Mouse (Mus musculus) megakaryocyte-erythroid progenitor cell, adult 5-6 weeks (primary cell): Measurements from ENCODE around the gene Lancl2. TPM values are rescaled to one million over a fixed set of nuclear protein-coding genes. Genes with fewer than 3 reads are reported as not detected.

Source experiments
- ATAC-seq: replicated peaks from 2 replicates; pipeline ENCODE4 v1.8.0; 2016; ENCODE audit warnings: mild to moderate bottlenecking, inconsistent platforms; ENCODE audit not compliant: severe bottlenecking, poor library complexity, low FRiP score, low TSS enrichment
- total RNA-seq, 2 experiments: library from RNA; stranded (forward) in 1 of 2; stranded (reverse) in 1 of 2; fragments of 200-1000, 215-1000 nt in 1 of 2; fragments of >200 nt in 1 of 2; fragmentation: Nextera tagmentation in 1 of 2; gene quantifications; 2 replicates each; pipeline ENCODE4 v1.2.3; 2014 to 2017

The Lancl2 gene
- total RNA-seq (2014; fragmentation: Nextera tagmentation) (27.4 and 34.8 TPM in 2 replicates), total RNA-seq (2017) (43.6 and 52.4 TPM in 2 replicates)

DNA sequence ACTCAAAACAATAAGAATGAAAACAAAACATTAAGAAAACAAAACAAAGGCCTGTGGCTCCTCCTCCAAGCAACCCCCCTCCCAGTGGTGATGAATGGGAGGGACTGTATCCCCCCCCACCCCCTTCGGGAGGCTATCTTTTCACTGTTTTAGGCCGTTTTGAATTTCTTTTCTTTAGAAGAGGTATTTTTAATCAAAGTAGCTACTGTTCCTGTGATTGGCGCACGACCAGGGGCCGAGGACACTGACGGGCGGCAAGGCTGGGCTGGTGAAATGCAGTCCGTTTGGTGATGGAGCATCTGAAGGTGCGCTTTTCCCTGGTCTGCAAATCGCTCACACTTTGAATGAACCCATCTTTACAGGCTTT is at the start of gene Lancl2:
Lancl2 (plus strand) TSS at position 165 of the 367 bp plus-strand sequence.
- peak; percentile 36 for ATAC-seq

DNA sequence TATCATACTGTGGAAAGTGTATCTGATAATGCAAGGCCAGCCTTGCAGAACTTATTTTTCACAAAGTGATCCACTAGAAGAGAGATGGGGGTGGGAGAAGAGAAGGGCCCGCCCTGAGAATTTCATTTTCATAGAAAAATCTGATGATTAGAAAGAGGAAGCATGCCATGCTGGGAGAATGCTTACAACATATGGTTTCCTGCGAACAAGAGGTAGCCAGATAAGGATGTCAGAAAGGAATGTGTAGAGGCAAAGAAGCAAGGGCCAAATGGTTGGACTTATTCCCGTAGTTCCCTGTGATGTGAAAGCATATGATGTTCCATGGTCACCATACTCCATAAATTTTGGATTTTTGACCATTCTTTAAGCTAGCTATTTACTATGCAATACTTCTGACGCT is 41.0 kb upstream of the Lancl2 start:
- no peak for ATAC-seq

DNA sequence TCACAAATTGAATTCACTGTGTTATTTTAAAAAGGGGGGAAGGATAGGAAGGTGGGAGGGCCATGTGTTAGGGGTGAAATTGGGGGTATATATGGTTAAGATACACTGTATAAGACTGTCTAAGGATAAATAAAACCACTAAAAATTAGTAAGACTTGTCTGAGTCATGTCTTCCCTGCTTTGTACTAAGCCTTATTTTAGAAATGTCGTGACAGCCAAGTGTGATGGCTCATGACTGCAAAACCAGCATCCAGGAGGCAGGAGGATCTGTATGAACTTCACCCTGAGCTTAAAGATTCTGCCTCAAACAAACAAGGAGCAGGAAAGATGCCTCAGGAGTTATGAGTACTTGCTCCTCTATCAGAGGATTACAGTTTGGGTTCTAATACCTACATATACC is 18.2 kb upstream of the Lancl2 start:
- ATAC-seq: no peak

DNA sequence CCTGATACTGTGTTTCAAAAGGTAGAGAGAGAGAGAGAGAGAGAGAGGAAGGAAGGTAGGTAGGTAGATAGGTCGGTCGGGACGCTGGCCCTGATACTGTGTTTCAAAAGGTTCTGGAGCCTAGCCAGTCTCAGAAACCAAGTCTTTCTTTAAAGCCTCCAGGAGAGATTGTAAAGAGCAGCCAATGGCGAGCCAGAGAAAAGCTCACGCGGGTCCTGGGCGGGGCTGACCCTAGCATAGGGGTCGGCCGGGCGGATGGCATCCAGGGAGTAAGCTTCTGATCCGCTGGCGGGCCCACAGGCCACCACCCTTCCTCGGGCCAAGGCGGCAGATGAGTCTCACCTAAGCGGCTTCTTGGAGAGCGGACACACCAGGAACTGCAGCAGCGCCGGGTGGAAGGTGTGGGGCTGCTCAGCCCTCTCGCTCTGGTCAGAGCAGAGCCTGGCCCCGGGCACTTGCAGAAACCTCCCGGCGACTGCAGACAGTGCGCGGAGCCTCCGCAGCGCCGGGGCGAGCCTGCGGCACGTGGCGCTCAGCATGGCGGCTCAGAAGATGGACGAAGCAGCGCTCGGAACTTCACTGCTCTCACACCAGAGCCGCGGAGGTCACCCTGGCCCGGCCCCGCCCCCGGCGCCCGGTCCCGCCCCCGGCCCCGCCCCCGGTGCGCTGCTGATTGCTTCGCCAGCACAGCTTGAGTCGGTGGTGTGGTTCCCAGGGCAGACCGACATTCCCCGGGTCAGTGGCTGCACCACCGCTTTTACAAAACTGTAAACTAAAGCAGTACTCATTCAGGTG is 10.7 kb upstream of the Lancl2 start, which contains the start of gene Pyurf:
Pyurf (minus strand) TSS at position 612 of the 795 bp plus-strand sequence.
- peak; percentile 99 for ATAC-seq

DNA sequence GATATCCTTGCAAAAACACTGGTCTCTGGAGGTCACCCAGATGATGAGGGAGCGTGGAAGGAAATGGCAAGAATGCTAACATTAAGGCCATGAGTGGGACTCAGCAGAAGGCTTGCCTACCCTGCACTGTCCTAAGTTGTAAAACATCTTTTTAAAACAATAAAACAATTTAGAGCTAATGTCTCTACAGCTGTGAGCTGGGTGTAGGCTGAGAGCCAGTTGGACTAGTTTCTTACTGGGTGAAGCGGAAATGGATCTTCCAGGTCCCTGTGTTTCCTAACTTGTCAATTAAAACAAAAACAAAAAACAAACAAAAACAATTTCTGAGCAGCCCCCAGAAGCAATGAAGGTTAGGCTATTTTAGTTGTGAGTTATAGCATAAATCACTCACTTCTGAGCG is 9.2 kb upstream of the Lancl2 start:
- no peak for ATAC-seq

DNA sequence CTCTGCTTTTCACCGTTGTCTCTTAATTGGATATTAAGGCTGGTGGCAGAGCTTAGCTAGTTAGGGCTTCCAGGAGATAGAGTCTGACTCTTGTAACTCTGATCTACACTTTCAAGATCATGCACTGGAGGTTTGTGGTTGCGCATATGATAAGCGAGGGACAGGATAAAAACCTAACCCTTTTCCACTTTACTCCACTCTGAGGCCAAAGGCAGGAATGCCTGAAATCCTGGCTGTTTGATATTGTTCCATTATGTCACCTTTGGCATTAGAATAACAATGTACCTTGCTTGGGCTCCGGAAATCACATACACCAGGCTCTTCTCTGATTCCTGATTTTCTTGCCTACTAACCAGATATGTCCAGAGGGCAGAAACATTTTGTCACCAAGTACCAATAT is 654 bp upstream of the Lancl2 start:
- ATAC-seq: no peak

DNA sequence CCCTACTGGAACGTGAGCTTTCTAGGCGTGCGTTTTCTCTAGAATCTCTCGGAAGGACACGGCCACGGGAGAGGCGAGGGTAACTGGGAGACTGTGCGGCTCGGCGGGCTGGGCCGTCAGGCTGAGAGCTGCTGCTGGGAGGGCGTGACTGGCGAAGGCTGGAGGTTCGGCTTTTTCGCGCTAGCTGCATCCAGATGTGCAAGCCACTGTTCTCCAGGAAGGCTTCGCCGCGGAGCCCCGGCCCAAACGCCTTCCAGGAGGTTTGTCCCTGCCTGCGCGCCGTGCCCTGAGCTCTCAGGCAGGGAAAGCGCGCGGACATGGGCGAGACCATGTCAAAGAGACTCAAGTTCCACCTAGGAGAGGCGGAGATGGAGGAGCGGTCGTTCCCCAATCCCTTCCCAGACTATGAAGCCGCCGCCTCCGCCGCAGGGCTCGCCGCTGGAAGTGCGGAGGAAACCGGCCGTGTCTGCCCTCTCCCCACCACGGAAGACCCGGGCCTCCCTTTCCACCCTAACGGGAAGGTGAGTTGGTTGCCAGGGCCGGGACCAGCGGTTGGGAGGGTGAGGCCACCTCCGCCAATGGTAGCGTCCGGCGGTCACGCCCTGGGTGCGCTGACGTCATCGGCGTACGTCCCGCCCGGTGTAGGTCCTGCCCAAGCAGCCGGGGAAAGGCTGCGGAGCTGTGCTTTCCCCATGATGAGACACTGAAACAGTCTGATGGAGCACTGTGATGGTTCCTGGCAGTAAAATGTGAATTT is 581 bp downstream of the Lancl2 start:
- ATAC-seq: peak; percentile 97

DNA sequence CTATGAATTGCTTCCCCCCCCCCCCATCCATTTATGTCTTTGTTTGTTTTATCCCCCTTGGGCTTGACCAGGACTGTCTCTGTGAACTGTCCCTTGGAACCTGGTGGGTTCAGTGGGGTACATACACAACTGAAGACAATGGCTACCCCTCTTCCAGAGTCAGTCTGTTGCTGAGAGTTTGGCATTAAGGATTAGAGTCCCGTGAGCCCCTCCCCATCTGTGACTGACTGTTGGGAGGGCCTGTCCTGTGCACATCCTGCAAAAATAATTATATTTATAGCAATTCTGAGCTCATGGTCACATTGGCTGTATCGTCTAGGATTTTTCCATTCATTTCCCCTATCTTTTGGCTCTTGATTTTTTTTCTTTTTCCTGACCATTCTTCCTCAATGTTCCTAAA is 1.4 kb downstream of the Lancl2 start:
- ATAC-seq: peak; percentile 12; the same call in 1 of the 2 replicates

DNA sequence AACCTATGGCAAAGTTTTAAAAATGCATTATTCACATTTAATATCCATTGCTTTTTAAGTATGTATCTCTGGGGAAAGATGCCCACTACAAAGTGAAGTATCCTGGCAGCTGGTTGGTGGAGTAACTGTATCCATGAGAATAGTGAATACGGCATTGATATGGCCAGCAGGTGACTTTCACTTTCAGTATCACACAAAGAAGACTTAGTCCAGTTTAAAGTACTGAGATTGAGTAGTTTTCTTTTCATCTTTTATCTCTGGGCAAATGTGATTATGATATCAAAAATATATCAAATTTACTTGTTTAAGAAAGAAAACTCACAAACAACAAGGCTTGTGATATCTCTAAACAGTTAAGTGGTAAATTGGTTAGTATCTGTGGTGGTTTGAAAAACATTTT is 4.4 kb downstream of the Lancl2 start:
- no peak for ATAC-seq

DNA sequence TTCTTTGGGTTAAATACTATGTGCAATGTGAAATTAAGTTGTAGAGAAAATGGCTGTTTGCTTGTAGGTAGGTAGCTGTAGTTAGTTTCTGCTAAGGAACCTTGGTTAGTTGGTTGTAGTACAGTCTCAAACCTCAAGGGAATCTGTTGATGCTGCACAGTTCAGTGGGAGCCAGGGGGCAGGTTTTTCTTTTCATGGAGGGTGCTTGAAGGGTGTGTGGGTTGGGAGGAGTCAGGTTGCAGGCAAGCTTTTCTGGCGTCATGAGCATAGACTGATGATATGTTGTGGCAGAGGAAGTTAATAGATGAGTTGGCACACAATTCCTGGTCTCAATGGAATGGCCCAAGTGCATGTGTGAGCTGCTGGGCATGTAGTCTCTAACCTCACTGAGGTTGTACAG is 9.4 kb downstream of the Lancl2 start:
- ATAC-seq: peak; percentile 89

DNA sequence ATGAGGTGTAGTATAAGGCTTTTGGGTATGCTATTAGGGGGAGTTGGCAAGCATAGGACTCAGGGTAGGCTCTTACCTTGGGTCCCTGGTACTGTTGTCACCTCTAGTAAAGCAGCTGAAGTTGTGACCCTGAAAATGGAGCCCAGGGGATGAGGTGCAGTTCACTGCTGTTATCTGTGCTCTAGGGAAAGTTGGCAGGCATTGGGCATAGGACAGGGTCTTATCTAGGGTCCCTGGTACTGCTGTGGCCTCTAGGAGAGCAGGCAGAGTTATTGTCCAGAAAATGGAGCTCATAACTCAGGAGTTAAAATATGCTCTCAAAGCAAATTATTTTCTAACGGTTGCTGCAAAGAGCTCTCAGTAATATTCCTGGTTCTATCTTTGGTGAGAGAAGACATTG is 19.0 kb downstream of the Lancl2 start:
- ATAC-seq: peak; percentile 96

DNA sequence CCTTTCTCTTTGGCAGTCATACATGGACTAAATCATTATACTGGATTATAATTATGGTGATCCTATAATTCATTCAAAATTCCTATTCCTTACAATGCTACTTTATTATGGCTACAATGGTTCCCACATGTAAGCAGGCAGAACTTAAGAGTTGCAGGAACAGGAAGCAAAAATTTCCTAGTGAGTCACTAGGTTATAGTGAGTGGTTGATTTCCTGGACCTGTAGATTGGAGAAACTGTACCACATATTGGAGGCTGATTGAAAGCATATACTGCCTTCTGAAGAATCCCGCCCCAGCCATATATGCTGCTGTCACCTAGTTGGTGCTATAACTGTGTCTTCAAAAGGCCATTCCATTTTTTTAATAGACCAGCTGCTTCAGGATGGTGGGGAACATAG is 40.4 kb downstream of the Lancl2 start:
- ATAC-seq: no peak

DNA sequence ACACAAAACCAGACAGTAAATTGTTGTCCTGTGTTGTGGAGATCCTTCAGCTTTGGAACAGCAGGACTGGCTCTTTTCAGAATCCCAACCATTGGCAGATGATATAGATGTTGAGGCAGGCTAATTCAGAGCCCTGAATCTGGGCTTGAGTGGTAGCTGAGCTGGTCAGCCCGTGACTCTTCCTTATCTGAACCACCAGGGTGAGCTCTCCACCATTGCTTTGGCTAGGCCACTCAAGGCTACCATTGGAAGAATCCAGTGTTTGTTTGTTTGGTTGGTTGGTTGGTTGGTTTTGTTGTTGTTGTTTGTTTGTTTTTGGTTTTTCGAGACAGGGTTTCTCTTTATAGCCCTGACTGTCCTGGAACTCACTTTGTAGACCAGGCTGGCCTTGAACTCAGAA is 41.0 kb downstream of the Lancl2 start:
- peak; percentile 50; the same call in 1 of the 2 replicates for ATAC-seq

DNA sequence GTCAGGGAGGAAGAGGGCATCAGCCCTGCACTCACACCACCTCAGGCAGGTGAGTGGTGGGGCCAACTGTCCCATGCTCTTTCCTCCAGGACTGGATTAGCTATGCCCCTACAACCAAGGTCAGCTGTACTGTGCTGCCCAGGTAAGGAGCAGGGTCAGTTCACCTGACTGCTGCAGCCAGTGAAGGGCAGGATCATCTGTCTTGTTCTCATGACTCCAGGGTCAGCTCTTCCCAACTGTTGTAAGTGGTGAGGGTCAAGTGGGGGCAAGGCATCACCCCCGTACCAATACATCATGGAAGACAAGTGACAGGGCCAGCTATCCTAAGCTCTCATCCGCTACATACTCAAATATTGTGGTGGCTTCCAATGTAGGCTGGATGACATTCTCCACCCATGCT is 41.8 kb downstream of the Lancl2 start:
- ATAC-seq: no peak

DNA sequence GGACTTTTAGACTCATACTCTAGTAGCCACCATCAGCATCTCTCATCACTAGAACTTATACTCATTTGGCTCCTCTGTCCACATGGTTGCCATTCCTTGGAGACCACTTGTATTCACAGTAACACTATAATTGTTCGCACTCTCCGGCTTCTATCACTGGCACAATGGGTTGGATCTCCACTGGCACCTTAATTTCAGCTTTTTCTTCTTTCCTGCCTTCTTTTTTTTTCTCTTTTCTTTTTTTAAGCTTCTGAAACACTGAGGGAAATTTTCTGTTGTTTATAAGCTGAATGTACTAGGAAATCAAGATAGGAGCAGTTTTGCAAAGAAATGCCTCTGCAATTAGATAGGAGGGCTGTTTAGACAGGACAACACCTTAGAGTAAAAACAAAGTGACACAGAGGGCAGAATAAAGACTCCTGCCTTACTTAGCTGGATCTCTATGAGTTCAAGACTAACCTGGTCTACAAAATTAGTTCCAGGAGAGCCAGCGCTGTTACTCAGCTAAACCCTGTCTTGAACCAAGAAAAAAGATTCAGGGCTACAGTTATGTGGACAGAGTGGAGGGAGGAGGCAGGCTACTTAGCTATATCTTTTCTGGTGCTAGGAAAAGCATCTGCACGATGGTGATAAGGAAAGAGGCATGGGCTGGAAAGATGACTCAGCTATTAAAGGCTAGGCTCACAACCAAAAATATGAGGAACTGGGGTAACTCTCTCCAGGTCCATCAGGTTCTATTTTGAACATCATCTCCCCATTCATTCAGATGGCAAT is 42.8 kb downstream of the Lancl2 start:
- peak; percentile 93 for ATAC-seq

DNA sequence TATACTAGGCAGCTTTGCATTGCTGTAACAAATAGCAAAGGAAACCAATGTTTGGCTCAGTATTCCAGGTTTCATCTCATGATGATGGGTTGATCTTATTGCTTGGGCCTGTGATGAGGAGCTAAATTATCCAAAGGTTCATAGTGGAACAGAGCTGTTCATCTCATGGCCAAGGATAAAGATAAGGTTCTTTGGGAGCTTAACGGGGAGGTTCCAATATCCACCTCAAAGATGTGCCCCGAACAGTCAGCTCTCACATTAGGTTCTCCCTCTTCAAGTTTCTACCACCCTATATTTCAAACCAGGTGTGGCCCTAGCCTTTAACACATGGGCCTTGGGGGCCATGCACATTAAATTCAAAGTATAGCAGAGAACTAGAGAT is 43.4 kb downstream of the Lancl2 start:
- peak; percentile 23; the same call in 1 of the 2 replicates for ATAC-seq

DNA sequence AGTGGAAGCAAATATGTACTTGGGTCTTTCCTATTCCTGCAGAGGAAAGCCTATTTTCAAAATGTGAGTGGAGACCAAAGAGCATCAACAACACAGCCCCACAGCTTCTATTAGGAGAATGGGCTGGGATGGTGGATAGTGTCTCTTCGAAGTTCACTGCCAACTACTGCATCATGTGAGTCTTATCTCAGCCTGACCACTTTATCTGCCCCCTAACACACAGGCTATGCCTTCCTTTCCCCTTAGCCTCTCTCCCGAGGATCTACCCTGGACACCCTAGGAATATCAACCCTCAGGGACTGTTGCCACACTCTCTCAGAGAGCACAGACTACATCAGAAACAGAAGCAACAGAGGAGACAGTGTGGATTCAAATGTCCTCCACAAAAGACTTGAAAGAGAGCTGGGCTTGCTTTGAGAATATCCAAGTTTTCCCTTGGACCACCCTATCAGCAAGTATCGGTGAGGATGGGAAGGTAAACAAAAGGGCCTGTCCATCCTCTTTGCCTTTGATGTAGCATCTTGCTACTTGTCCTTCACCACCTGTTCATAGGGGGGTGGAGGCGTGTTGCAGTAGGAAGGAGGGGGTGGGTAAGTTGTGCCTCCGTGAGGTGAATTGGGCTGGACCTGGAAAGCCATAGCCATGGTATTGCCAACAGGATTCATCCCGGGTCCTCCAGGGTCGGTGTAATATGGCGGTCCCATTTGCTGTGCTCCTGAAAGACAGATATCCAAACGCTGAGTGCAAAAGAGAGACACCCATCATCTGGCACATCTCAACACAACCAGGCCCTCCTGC is 51.8 kb downstream of the Lancl2 start:
- ATAC-seq: peak; percentile 90

DNA sequence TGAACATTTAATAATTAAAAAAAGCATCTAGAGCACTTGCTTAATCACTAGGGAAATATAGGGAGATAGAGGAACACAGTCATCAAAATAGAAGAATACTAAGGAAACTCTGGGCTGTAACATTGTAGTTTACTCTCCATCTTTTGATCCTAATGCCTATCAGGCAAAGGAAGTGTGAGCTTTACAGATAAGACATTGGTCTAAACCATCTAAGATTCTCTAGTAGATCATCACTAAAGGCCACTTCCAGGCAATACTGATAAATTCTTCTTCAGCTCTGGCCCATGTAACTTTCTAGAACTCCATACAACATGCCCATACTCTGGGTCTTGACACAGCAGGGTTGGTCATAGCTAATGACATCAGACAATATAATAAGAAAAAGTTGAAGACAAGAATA is 60.7 kb downstream of the Lancl2 start:
- ATAC-seq: no peak
